Mouse (Mus musculus) kidney, adult 2 months (tissue): ENCODE results near the gene Pacsin2. TPM values are rescaled to one million over a fixed set of nuclear protein-coding genes. Genes with fewer than 3 reads are reported as not detected.

ENCODE experiments used
- DNase-seq: peaks from one replicate; pipeline ENCODE4 v3.0.0; 2021
- H3K27ac ChIP-seq: fragments of 200-500 bp; 2 replicates; pipeline ENCODE4 v1.5.1; 2012; ENCODE audit warnings: low read depth, low read length, control low read depth, inconsistent platforms; ENCODE audit not compliant: insufficient read depth
- H3K27me3 ChIP-seq: fragments of 200-500 bp; replicated peaks from 2 replicates; pipeline ENCODE4 v1.6.1; 2012; ENCODE audit warnings: mild to moderate bottlenecking, moderate library complexity, low read length, inconsistent platforms; ENCODE audit not compliant: control insufficient read depth, insufficient read depth
- H3K36me3 ChIP-seq: fragments of 200-500 bp; 2 replicates; pipeline ENCODE4 v1.6.1; 2012; ENCODE audit warnings: mild to moderate bottlenecking, moderate library complexity, low read length, inconsistent platforms; ENCODE audit not compliant: control insufficient read depth, insufficient read depth
- H3K4me1 ChIP-seq: fragments of 200-500 bp; 2 replicates; pipeline ENCODE4 v1.6.1; 2011; ENCODE audit warnings: low read length; ENCODE audit not compliant: control insufficient read depth, insufficient read depth
- H3K4me3 ChIP-seq: fragments of 200-500 bp; 2 replicates; pipeline ENCODE4 v1.5.1; 2011; ENCODE audit warnings: mild to moderate bottlenecking, low read depth, low read length, control low read depth; ENCODE audit not compliant: insufficient read depth
- CTCF ChIP-seq: fragments of 200-500 bp; conservative IDR thresholded peaks from 2 replicates; pipeline ENCODE4 v1.5.1; 2011; ENCODE audit warnings: low read depth, mild to moderate bottlenecking, control low read depth, low read length, moderate library complexity, mixed read lengths; ENCODE audit not compliant: insufficient read depth, insufficient read length
- POLR2A ChIP-seq: fragments of 200-500 bp; IDR thresholded peaks from one replicate; pipeline ENCODE4 v1.6.1; 2011; ENCODE audit warnings: low read depth, low read length, control low read depth
- WGBS: fragments of 180-500 bp; shearing (Covaris S2); methylation state at CpG from one replicate; pipeline ENCODE4 v1.1.7; 2018; 5-methylcytosine and 5-hydroxymethylcytosine counted together
- polyA plus RNA-seq: library from polyadenylated mRNA; depleted of rRNA; stranded (reverse); fragments of >200 nt; gene quantifications from 2 replicates; pipeline ENCODE4 v1.2.3, GENCODE M21; 2012; rRNA removed

Gene Pacsin2
- polyA plus RNA-seq, 1 experiment, result 126 TPM

GRCm38 (mm10) chr15:83332373-83332772 lies 132.0 kb downstream of the Pacsin2 start:
- H3K36me3 ChIP-seq, result no peaks in the 10 kb centered on the region; the same call in 1 of the 2 replicates

GRCm38 (mm10) chr15:83328952-83329351 lies 135.5 kb downstream of the Pacsin2 start:
- no peak for TF ChIP-seq CTCF
- no peak for TF ChIP-seq POLR2A
- DNase-seq, result no peak
- no peaks in the 10 kb centered on the region for H3K36me3 ChIP-seq
- no peak overlapping the region for H3K27ac ChIP-seq
- WGBS, result 84% methylated on average over 5 of the region's 5 CpGs
- no peaks in the 10 kb centered on the region for H3K4me1 ChIP-seq
- no peak overlapping the region for H3K4me3 ChIP-seq
- H3K27me3 ChIP-seq, result no peaks in the 10 kb centered on the region

More at GRCm38 (mm10) chr15:83332373-83332772, 132.0 kb downstream of the Pacsin2 start:
- H3K27me3 ChIP-seq, result no peaks in the 10 kb centered on the region
- peak; percentile 32 for DNase-seq
- TF ChIP-seq CTCF (peak; percentile 55), POLR2A (no peak)
- WGBS, result 96% methylated on average over 3 of the region's 3 CpGs
- no peak overlapping the region for H3K4me3 ChIP-seq
- H3K4me1 ChIP-seq, result no peaks in the 10 kb centered on the region
- H3K27ac ChIP-seq, result no peak overlapping the region

Other genes starting within 250 kb of the Pacsin2 start
- gene A4galt, start 212.8 kb downstream of the Pacsin2 start, polyA plus RNA-seq, result 53.5 and 56.0 TPM in 2 replicates
- 21.4 and 26.5 TPM in 2 replicates for gene Arfgap3, start 114.4 kb downstream of the Pacsin2 start, polyA plus RNA-seq
- 10.3 and 11.1 TPM in 2 replicates for gene Ttll1, start 46.3 kb upstream of the Pacsin2 start, polyA plus RNA-seq
- 18.9 and 20.8 TPM in 2 replicates for gene Bik, start 62.3 kb upstream of the Pacsin2 start, polyA plus RNA-seq
- 402 and 410 TPM in 2 replicates for gene Tspo, start 99.0 kb upstream of the Pacsin2 start, polyA plus RNA-seq
- gene Mcat, start 99.2 kb upstream of the Pacsin2 start, polyA plus RNA-seq, result 31.8 and 34.3 TPM in 2 replicates
- 18.0 and 20.5 TPM in 2 replicates for gene Ttll12, start 130.6 kb upstream of the Pacsin2 start, polyA plus RNA-seq